Mouse (Mus musculus): ENCODE results near the gene Gsc2. TPM values are rescaled to one million over a fixed set of nuclear protein-coding genes. Genes with fewer than 3 reads are reported as not detected.

Gene Gsc2
- polyA plus RNA-seq, 1 experiment from 2014 or later = 0.70 TPM

- 36% methylated on average over 9 of the region's 9 CpGs for WGBS
- Histone ChIP-seq H3K9ac (ENCODE audit: low read depth, low read length) (no peak overlapping the region), H3K27me3 (replicated peaks; ENCODE audit: control insufficient read depth, insufficient read depth, low read length) (no peaks in the 10 kb centered on the region), H3K4me1 (ENCODE audit: control insufficient read depth, insufficient read depth, low read depth, low read length) (no peaks in the 10 kb centered on the region; the same call in 1 of the 2 replicates), H3K36me3 (ENCODE audit: control insufficient read depth, insufficient read depth, low read length) (no peaks in the 10 kb centered on the region), H3K27ac (ENCODE audit: low read depth, low read length) (no peak overlapping the region), H3K9me3 (ENCODE audit: control insufficient read depth, low read length) (no peaks in the 10 kb centered on the region), H3K4me2 (ENCODE audit: low read length) (no peak overlapping the region), H3K4me3 (ENCODE audit: low read length) (no peak overlapping the region)
- peak; percentile 73 for ATAC-seq
These were observed 24.4 kb upstream of the Gsc2 start for GRCm38 (mm10) chr16:17939255-17939751.

GRCm38 (mm10) chr16:17938821-17939220, 24.0 kb upstream of the Gsc2 start:
- WGBS = 13% methylated on average over 7 of the region's 7 CpGs
- Histone ChIP-seq H3K4me1 (ENCODE audit: control insufficient read depth, insufficient read depth, low read depth, low read length) (no peaks in the 10 kb centered on the region; the same call in 1 of the 2 replicates), H3K9ac (ENCODE audit: low read depth, low read length) (no peak overlapping the region), H3K27ac (ENCODE audit: low read depth, low read length) (no peak overlapping the region), H3K36me3 (ENCODE audit: control insufficient read depth, insufficient read depth, low read length) (no peaks in the 10 kb centered on the region), H3K4me2 (ENCODE audit: low read length) (no peak overlapping the region), H3K9me3 (ENCODE audit: control insufficient read depth, low read length) (no peaks in the 10 kb centered on the region), H3K4me3 (ENCODE audit: low read length) (no peak overlapping the region), H3K27me3 (replicated peaks; ENCODE audit: control insufficient read depth, insufficient read depth, low read length) (no peaks in the 10 kb centered on the region)
- peak; percentile 85 for ATAC-seq

DNA sequence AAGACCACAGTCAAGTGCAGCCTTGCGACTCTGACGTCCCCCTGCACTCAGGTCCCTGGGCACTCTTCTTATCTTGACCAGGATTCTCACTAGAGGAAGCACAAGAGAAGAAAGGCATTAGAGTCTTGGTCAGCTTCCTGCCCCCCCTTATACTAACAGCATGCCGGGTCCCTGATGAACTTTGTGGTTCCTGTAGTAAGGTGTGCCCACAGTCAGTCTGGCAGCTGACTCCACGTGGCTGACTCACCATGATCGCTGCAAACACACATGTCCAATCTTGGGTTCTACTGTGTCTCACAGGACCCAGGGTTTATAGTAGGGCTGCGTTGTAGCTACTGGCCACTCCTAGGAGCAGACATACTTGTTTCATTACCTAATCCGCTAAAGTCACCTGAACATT, 23.3 kb upstream of the Gsc2 start:
- H3K4me3 ChIP-seq (ENCODE audit: low read length) = no peak overlapping the region
- WGBS = 84% methylated on average over 7 of the region's 7 CpGs
- H3K4me1 ChIP-seq (ENCODE audit: control insufficient read depth, insufficient read depth, low read depth, low read length) = no peaks in the 10 kb centered on the region; the same call in 1 of the 2 replicates
- H3K4me2 ChIP-seq (ENCODE audit: low read length) = no peak overlapping the region
- no peaks in the 10 kb centered on the region for H3K9me3 ChIP-seq (ENCODE audit: control insufficient read depth, low read length)
- no peak for ATAC-seq
- H3K27me3 ChIP-seq (replicated peaks; ENCODE audit: control insufficient read depth, insufficient read depth, low read length) = no peaks in the 10 kb centered on the region
- no peaks in the 10 kb centered on the region for H3K36me3 ChIP-seq (ENCODE audit: control insufficient read depth, insufficient read depth, low read length)
- H3K27ac ChIP-seq (ENCODE audit: low read depth, low read length) = no peak overlapping the region
- no peak overlapping the region for H3K9ac ChIP-seq (ENCODE audit: low read depth, low read length)

DNA sequence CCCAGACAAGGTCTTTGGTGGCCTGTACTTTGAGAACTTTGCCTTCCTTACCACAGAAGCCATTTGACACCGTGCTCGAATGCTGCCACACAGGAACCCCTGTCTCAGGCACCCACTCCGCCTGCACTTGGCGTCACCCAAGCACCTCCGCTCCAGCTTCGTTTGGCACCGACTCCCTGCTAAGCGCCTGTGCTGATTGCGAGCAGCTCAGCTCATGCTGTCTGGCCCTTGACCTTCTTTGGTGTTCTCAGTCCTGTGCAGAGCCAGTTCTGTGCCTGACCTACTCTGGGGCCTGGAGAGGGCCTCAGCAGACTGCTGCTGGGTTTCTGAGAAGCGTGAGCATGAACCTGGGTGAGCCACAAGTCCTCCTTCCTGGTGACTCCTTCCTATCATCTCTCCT, 21.9 kb upstream of the Gsc2 start:
- Histone ChIP-seq H3K4me3 (ENCODE audit: low read length) (no peak overlapping the region), H3K27me3 (replicated peaks; ENCODE audit: control insufficient read depth, insufficient read depth, low read length) (no peaks in the 10 kb centered on the region; the same call in 1 of the 2 replicates), H3K36me3 (ENCODE audit: control insufficient read depth, insufficient read depth, low read length) (no peaks in the 10 kb centered on the region), H3K9me3 (ENCODE audit: control insufficient read depth, low read length) (no peaks in the 10 kb centered on the region), H3K4me2 (ENCODE audit: low read length) (no peak overlapping the region), H3K4me1 (ENCODE audit: control insufficient read depth, insufficient read depth, low read depth, low read length) (no peaks in the 10 kb centered on the region; the same call in 1 of the 2 replicates), H3K27ac (ENCODE audit: low read depth, low read length) (no peak overlapping the region), H3K9ac (ENCODE audit: low read depth, low read length) (no peak overlapping the region)
- 92% methylated on average over 10 of the region's 10 CpGs for WGBS
- ATAC-seq = no peak

GRCm38 (mm10) chr16:17934445-17934910, 19.6 kb upstream of the Gsc2 start:
- WGBS = 68% methylated on average over 3 of the region's 3 CpGs
- H3K27ac ChIP-seq (ENCODE audit: low read depth, low read length) = no peak overlapping the region
- no peak overlapping the region for H3K4me2 ChIP-seq (ENCODE audit: low read length)
- no peaks in the 10 kb centered on the region for H3K36me3 ChIP-seq (ENCODE audit: control insufficient read depth, insufficient read depth, low read length)
- H3K9me3 ChIP-seq (ENCODE audit: control insufficient read depth, low read length) = no peaks in the 10 kb centered on the region
- ATAC-seq = no peak
- H3K27me3 ChIP-seq (replicated peaks; ENCODE audit: control insufficient read depth, insufficient read depth, low read length) = no peaks in the 10 kb centered on the region; the same call in 1 of the 2 replicates
- no peaks in the 10 kb centered on the region; the same call in 1 of the 2 replicates for H3K4me1 ChIP-seq (ENCODE audit: control insufficient read depth, insufficient read depth, low read depth, low read length)
- no peak overlapping the region for H3K4me3 ChIP-seq (ENCODE audit: low read length)
- no peak overlapping the region for H3K9ac ChIP-seq (ENCODE audit: low read depth, low read length)

DNA sequence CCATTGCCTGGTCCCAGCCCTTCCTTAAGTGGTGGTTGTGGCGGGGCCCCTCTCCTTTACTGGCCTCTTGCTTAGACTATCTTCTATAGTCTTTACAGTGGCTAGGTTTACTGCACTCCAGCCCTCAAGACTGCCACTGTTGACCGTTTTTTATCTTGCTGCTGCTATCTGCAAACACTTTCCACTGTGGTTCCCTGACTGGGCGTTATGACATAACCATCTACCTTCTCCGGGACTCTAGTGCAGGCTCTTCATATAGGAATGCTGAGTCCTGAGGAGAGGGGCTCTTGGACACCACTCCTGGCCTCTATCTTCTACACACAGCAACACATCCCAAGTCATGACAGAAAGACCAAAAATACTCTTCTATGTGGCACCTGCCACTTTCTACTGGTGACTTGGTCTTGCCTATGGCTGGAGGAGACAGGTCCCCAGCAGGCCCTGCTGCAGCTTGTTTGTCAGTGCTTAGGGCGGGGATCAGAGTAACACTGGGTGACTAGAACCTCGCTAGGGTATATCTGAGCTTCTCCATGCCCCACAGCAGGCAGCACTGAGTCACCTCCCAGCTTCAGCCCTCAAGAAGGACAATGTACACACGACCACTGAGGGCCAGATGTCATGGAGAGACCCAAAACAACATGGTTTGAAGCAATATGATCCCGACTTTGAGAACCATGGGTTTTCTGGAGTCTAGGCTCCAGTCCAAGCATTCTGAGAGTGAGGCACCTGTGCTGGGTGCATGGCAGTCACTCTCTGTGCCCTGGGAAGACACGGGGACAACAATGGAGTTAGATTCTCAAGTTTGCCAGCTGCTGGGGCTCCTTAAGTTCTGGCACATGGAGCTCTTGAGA, 19.0 kb upstream of the Gsc2 start:
- H3K4me3 ChIP-seq (ENCODE audit: low read length) = no peak overlapping the region
- no peak overlapping the region for H3K9ac ChIP-seq (ENCODE audit: low read depth, low read length)
- H3K36me3 ChIP-seq (ENCODE audit: control insufficient read depth, insufficient read depth, low read length) = no peaks in the 10 kb centered on the region
- no peak for ATAC-seq
- H3K27ac ChIP-seq (ENCODE audit: low read depth, low read length) = no peak overlapping the region
- 67% methylated on average over 9 of the region's 9 CpGs for WGBS
- H3K27me3 ChIP-seq (replicated peaks; ENCODE audit: control insufficient read depth, insufficient read depth, low read length) = no peaks in the 10 kb centered on the region; the same call in 1 of the 2 replicates
- H3K4me1 ChIP-seq (ENCODE audit: control insufficient read depth, insufficient read depth, low read depth, low read length) = peaks cover under 1% of the 10 kb centered on the region
- H3K4me2 ChIP-seq (ENCODE audit: low read length) = no peak overlapping the region
- H3K9me3 ChIP-seq (ENCODE audit: control insufficient read depth, low read length) = no peaks in the 10 kb centered on the region

- Histone ChIP-seq H3K9me3 (ENCODE audit: control insufficient read depth, low read length) (no peaks in the 10 kb centered on the region), H3K4me3 (ENCODE audit: low read length) (no peak overlapping the region), H3K4me2 (ENCODE audit: low read length) (no peak overlapping the region), H3K9ac (ENCODE audit: low read depth, low read length) (no peak overlapping the region), H3K27ac (ENCODE audit: low read depth, low read length) (no peak overlapping the region), H3K27me3 (replicated peaks; ENCODE audit: control insufficient read depth, insufficient read depth, low read length) (no peaks in the 10 kb centered on the region; the same call in 1 of the 2 replicates), H3K4me1 (ENCODE audit: control insufficient read depth, insufficient read depth, low read depth, low read length) (peaks cover 4% of the 10 kb centered on the region), H3K36me3 (ENCODE audit: control insufficient read depth, insufficient read depth, low read length) (no peaks in the 10 kb centered on the region)
- 66% methylated on average over 5 of the region's 5 CpGs for WGBS
- ATAC-seq = no peak
These were observed 17.1 kb upstream of the Gsc2 start for GRCm38 (mm10) chr16:17931906-17932460.

DNA sequence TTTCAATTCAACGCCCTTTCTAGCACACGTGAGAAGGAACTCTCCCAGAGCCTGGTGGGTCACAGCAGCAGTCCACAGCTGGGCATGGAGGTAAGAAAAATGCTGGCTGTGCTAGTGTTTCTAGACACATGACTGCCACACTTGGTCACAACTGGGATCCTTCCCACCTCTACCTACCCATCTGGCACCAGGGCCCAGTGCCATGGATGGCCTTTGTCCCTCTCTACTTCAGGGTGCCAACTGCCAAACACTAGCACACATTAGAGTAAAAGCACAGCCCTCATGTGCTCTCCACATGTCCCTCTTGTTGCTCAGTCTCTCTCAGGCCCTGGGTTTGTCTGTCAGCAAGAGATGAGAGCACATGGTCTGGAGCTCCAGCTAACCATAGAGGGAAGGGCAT, 14.8 kb upstream of the Gsc2 start:
- WGBS = 57% methylated on average over 2 of the region's 2 CpGs

GRCm38 (mm10) chr16:17929211-17929610, 14.4 kb upstream of the Gsc2 start:
- peak; percentile 5; the same call in 1 of the 2 replicates for ATAC-seq
- WGBS = 0% methylated on average over 2 of the region's 2 CpGs
- H3K4me2 ChIP-seq (ENCODE audit: low read length) = no peak overlapping the region; the same call in 1 of the 2 replicates
- peaks cover 15% of the 10 kb centered on the region for H3K36me3 ChIP-seq (ENCODE audit: control insufficient read depth, insufficient read depth, low read length)
- no peaks in the 10 kb centered on the region for H3K9me3 ChIP-seq (ENCODE audit: control insufficient read depth, low read length)
- peaks cover 14% of the 10 kb centered on the region for H3K4me1 ChIP-seq (ENCODE audit: control insufficient read depth, insufficient read depth, low read depth, low read length)
- no peaks in the 10 kb centered on the region; the same call in 1 of the 2 replicates for H3K27me3 ChIP-seq (replicated peaks; ENCODE audit: control insufficient read depth, insufficient read depth, low read length)
- no peak overlapping the region; the same call in 1 of the 2 replicates for H3K9ac ChIP-seq (ENCODE audit: low read depth, low read length)
- peak overlapping the region; percentile 90 for H3K27ac ChIP-seq (ENCODE audit: low read depth, low read length)
- H3K4me3 ChIP-seq (ENCODE audit: low read length) = no peak overlapping the region

More for the DNA sequence above, 14.8 kb upstream of the Gsc2 start:
- H3K27ac ChIP-seq (ENCODE audit: low read depth, low read length) = no peak overlapping the region
- no peak for ATAC-seq
- peaks cover 14% of the 10 kb centered on the region for H3K4me1 ChIP-seq (ENCODE audit: control insufficient read depth, insufficient read depth, low read depth, low read length)
- H3K9ac ChIP-seq (ENCODE audit: low read depth, low read length) = no peak overlapping the region
- no peaks in the 10 kb centered on the region; the same call in 1 of the 2 replicates for H3K27me3 ChIP-seq (replicated peaks; ENCODE audit: control insufficient read depth, insufficient read depth, low read length)
- no peak overlapping the region for H3K4me3 ChIP-seq (ENCODE audit: low read length)
- H3K9me3 ChIP-seq (ENCODE audit: control insufficient read depth, low read length) = no peaks in the 10 kb centered on the region
- H3K4me2 ChIP-seq (ENCODE audit: low read length) = no peak overlapping the region
- peaks cover 14% of the 10 kb centered on the region for H3K36me3 ChIP-seq (ENCODE audit: control insufficient read depth, insufficient read depth, low read length)
